Mouse (Mus musculus) limb, embryonic 13.5 days (tissue): ENCODE measurements around the gene Eml3. TPM values are rescaled to one million over a fixed set of nuclear protein-coding genes. Genes with fewer than 3 reads are reported as not detected.
A peak's percentile ranks its signal among the peaks of the same experiment; 100 is the strongest.

Experiments used
- ATAC-seq: fragments of 200-750 bp; cut with Nextera tagmentation; 2 replicates; pipeline ENCODE4 v1.8.0; 2017; ENCODE audit warnings: low read depth, moderate number of reproducible peaks, moderate TSS enrichment; ENCODE audit not compliant: low FRiP score
- H3K27ac ChIP-seq: fragments of 300-500 bp; sonication (generic); 2 replicates; pipeline ENCODE4 v1.5.1; 2015; ENCODE audit warnings: inconsistent platforms, mild to moderate bottlenecking, moderate library complexity
- H3K27me3 ChIP-seq: fragments of 300-500 bp; sonication (generic); 2 replicates; pipeline ENCODE4 v1.6.1; 2015; ENCODE audit warnings: mild to moderate bottlenecking, inconsistent platforms
- H3K36me3 ChIP-seq: fragments of 300-500 bp; sonication (generic); 2 replicates; pipeline ENCODE4 v1.6.1; 2015; ENCODE audit warnings: inconsistent platforms, mild to moderate bottlenecking, moderate library complexity
- H3K4me1 ChIP-seq: fragments of 300-500 bp; sonication (generic); 2 replicates; pipeline ENCODE4 v1.6.1; 2015; ENCODE audit warnings: inconsistent platforms
- H3K4me2 ChIP-seq: fragments of 300-500 bp; sonication (generic); replicated peaks from 2 replicates; pipeline ENCODE4 v1.6.1; 2015; ENCODE audit warnings: inconsistent platforms, mild to moderate bottlenecking, moderate library complexity
- H3K4me3 ChIP-seq: fragments of 300-500 bp; sonication (generic); 2 replicates; pipeline ENCODE4 v1.5.1; 2015; ENCODE audit warnings: moderate library complexity, mild to moderate bottlenecking, inconsistent platforms
- H3K9ac ChIP-seq: fragments of 300-500 bp; sonication (generic); 2 replicates; pipeline ENCODE4 v1.6.1; 2015; ENCODE audit warnings: mild to moderate bottlenecking, inconsistent platforms
- H3K9me3 ChIP-seq: fragments of 300-500 bp; sonication (generic); 2 replicates; pipeline ENCODE4 v1.6.1; 2016; ENCODE audit warnings: inconsistent platforms
- WGBS: fragments of 180-500 bp; shearing (Covaris S2); methylation state at CpG from one replicate; pipeline ENCODE4 v1.1.7; 2015; 5-methylcytosine and 5-hydroxymethylcytosine counted together
- microRNA-seq: library from miRNA; unstranded; fragments of <30 nt; microRNA quantifications from one replicate; pipeline ENCODE4, GENCODE M21; 2016
- polyA plus RNA-seq: library from polyadenylated mRNA; unstranded; fragments of >200 nt; fragmentation: Nextera tagmentation; extraction: Ambion mirVana; gene quantifications from 2 replicates; pipeline ENCODE4 v1.2.1, GENCODE M21; 2015

Eml3 gene
- polyA plus RNA-seq, 1 experiment from 2014 or later: 37.2 TPM

DNA sequence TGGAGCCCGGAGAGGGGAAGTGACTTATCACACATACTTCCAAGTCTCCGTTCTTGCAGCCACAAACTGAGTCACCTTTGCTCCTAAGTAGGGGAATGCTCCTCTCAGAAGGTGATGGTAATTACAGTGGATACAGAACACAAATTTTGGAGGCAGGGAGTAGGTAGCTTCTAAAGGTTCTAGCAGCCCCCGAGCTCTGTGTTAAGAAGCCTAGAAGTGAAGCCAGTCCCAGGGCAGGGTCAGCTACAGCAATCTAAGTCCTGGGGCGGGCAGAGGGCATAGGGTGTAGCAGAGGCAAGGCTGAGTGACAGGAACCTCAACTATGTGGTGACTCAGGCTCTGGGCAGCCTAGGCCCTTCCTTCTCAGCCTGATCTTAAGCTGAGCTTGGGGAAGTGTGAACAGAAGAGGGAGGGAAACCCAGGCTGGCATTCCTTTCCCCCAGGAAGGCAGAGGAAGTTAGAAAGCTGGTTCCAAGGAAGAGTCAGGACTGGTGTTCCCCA is 53.8 kb downstream of the Eml3 start:
- Histone ChIP-seq H3K27ac (no peak overlapping the region), H3K27me3 (no peaks in the 10 kb centered on the region), H3K9me3 (no peaks in the 10 kb centered on the region), H3K4me3 (no peak overlapping the region), H3K36me3 (peaks cover 30% of the 10 kb centered on the region), H3K4me2 (no peak overlapping the region), H3K4me1 (peaks cover 43% of the 10 kb centered on the region), H3K9ac (no peak overlapping the region)
- 45% methylated on average over 4 of the region's 4 CpGs for WGBS
- no peak for ATAC-seq

DNA sequence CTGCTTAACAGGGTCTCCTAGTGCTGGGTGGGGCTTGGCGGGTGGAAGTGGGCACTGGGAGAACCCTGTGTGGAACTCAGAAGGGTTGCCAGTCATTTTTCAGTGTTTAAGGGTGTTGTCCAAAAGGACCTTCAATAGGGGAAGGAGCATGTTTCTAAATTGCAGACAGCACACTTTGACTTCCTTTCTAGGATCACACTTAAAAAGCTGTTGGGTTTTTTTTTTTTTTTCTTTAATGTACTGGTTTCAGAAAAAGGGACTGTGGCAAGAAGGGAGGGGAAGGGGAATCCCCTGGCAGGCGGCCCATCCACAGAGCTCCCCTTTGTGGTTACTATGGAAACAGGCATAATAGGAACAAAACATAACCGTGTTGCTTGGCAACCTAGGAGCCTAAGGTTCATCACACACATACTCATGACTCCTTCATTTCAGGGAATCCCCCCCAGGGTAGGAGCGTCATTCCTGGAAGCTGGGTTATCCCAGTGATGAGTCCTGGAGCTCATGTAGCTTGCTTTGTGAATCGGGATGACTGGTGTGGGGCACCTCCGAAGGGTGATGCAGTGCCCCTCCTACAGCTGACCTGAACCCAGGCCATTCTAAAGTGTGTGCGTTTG is 55.0 kb downstream of the Eml3 start:
- 0 out of 2 replicates have a peak overlapping the region, but pooled peaks have one; percentile 2 for H3K4me2 ChIP-seq
- ATAC-seq: 0 out of 2 replicates have a peak, but pooled peaks have one; percentile 33
- WGBS: 19% methylated on average over 7 of the region's 7 CpGs

DNA sequence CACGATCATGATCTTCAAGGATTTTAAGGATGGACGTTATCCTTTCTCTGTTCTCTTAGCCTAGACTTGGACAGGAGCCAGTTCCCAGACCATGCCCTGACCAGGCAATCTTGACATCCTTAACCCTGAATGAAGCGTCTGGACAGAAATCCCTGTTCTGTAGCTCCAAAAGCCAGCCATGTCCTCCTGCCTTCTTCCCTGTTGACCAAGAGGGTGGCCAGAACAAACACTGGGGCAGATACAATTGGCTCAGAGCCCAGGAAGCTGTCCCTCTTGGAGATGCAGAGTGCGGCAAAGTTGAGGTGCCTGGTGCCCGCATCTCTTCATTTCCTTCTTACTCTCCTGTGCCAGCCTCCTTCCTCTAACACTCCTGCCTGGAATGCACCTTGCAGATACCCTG is 56.5 kb downstream of the Eml3 start:
- no peak overlapping the region for H3K9ac ChIP-seq
- no peak overlapping the region for H3K4me2 ChIP-seq
- no peak overlapping the region for H3K27ac ChIP-seq
- 73% methylated on average over 5 of the region's 5 CpGs for WGBS
- ATAC-seq: no peak
- no peak overlapping the region for H3K4me3 ChIP-seq
- H3K9me3 ChIP-seq: no peaks in the 10 kb centered on the region
- peaks cover 3% of the 10 kb centered on the region for H3K36me3 ChIP-seq
- peaks cover 55% of the 10 kb centered on the region for H3K4me1 ChIP-seq
- no peaks in the 10 kb centered on the region for H3K27me3 ChIP-seq

More for the DNA sequence above, 55.0 kb downstream of the Eml3 start:
- H3K36me3 ChIP-seq: peaks cover 18% of the 10 kb centered on the region
- no peaks in the 10 kb centered on the region for H3K9me3 ChIP-seq
- peak overlapping the region; percentile 59; the same call in 1 of the 2 replicates for H3K27ac ChIP-seq
- H3K9ac ChIP-seq: peak overlapping the region; percentile 14; the same call in 1 of the 2 replicates
- no peak overlapping the region for H3K4me3 ChIP-seq
- no peaks in the 10 kb centered on the region for H3K27me3 ChIP-seq
- peaks cover 50% of the 10 kb centered on the region for H3K4me1 ChIP-seq

DNA sequence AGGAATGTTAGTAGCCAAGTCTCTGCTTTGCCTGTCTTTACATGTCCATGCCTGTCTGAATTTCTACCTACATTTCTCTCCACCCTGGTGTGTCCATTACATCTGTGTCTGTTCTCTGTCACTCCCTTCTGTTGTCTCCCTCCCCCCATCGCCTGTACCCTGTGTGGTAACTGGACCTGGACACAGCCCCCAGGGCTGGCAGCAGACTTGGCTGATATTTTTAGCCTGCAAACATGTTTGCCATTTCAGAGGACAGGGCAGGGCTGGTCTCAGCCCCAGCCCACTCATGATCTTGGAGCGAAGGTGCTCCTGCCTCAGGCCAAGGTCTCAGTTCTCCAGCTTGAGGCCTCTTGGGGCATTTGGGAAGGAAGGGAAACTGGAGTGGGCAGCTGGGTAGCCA is 58.5 kb downstream of the Eml3 start:
- H3K27me3 ChIP-seq: no peaks in the 10 kb centered on the region
- ATAC-seq: no peak
- WGBS: 42% methylated on average over 2 of the region's 2 CpGs
- peaks cover 66% of the 10 kb centered on the region for H3K4me1 ChIP-seq
- peak overlapping the region; percentile 98; the same call in 1 of the 2 replicates for H3K27ac ChIP-seq
- peak overlapping the region; percentile 93; the same call in 1 of the 2 replicates for H3K9ac ChIP-seq
- H3K9me3 ChIP-seq: no peaks in the 10 kb centered on the region
- peak overlapping the region; percentile 81 for H3K4me2 ChIP-seq
- H3K36me3 ChIP-seq: no peaks in the 10 kb centered on the region
- peak overlapping the region; percentile 87; the same call in 1 of the 2 replicates for H3K4me3 ChIP-seq

DNA sequence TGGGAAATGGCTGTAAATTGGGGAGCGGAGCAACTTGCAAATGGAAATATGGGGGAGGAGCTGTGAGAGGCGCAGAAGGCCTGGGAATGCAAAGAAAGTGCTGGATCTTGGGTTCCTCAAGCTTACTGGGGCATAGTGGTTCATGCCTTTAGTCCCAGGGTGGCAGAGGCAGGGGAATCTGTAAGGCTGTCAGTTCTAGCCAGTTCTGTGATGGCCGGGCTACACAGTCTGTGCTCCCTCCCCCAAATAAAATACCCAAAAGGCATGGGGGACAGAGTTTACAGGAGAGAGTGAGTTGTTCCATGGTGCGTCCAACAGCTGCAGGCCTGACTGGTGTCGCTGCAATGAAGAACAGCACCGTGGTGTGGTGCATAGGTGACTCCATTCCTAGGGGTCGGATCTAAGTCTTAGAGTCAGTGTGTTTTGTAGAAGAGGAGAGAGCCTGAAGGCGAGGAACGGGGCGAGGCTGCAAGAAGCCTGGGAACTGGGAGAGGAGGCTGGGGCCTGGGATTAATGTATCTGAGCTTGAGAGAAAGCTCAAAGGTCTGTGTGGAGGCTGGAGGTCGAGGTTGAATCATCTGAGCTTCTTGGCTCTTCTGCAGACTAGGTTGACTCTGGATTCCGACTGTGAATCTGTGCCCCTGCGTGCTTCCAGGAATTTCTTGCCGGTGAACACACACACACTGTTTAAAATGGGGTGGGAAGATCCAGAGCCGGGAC is 59.2 kb downstream of the Eml3 start:
- H3K36me3 ChIP-seq: no peaks in the 10 kb centered on the region

DNA sequence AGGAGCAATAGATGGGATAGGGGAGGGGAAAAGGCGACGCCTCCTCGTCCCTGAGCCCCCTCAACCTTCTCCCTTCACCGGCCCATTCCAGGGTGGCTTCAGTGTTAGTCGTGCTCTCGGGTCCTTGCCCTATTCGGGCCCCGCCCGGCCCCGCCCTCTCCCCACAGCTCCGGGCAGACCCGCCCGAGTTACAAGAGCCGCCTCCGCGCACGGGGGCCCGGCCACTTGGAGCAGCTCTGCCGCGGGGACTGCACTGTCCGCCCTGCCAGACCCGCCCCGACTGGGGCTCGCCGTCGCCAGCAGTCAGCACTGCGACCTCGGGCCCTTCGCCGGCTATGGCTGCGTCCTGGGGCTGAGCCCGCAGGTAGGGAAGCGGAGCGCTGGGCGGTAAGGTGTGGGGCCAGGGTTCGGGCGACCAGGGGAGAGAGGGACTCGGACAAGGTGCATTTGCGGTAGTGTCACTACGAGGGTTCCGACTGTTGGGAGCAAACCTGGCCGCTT is 59.8 kb downstream of the Eml3 start, which contains the start of gene Ahnak:
TSS of gene Ahnak (plus strand) at position 219 of the 501 bp plus-strand sequence.
- Histone ChIP-seq H3K27me3 (no peaks in the 10 kb centered on the region), H3K4me3 (peak within 1 kb of the TSS; percentile 87), H3K27ac (peak within 1 kb of the TSS; percentile 98), H3K36me3 (no peaks in the 10 kb centered on the region), H3K9me3 (no peaks in the 10 kb centered on the region), H3K9ac (peak within 1 kb of the TSS; percentile 93), H3K4me2 (peak within 1 kb of the TSS; percentile 81), H3K4me1 (peaks cover 67% of the 10 kb centered on the region)
- under 1% methylated on average over 41 of the region's 42 CpGs for WGBS
- peak; percentile 55 for ATAC-seq

More for the DNA sequence above, 59.2 kb downstream of the Eml3 start:
- H3K9me3 ChIP-seq: no peaks in the 10 kb centered on the region
- H3K9ac ChIP-seq: peak overlapping the region; percentile 93
- peak overlapping the region; percentile 87 for H3K4me3 ChIP-seq
- peak overlapping the region; percentile 98 for H3K27ac ChIP-seq
- no peak for ATAC-seq
- H3K4me1 ChIP-seq: peaks cover 66% of the 10 kb centered on the region
- peak overlapping the region; percentile 81 for H3K4me2 ChIP-seq
- 6% methylated on average over 15 of the region's 15 CpGs for WGBS
- no peaks in the 10 kb centered on the region for H3K27me3 ChIP-seq

DNA sequence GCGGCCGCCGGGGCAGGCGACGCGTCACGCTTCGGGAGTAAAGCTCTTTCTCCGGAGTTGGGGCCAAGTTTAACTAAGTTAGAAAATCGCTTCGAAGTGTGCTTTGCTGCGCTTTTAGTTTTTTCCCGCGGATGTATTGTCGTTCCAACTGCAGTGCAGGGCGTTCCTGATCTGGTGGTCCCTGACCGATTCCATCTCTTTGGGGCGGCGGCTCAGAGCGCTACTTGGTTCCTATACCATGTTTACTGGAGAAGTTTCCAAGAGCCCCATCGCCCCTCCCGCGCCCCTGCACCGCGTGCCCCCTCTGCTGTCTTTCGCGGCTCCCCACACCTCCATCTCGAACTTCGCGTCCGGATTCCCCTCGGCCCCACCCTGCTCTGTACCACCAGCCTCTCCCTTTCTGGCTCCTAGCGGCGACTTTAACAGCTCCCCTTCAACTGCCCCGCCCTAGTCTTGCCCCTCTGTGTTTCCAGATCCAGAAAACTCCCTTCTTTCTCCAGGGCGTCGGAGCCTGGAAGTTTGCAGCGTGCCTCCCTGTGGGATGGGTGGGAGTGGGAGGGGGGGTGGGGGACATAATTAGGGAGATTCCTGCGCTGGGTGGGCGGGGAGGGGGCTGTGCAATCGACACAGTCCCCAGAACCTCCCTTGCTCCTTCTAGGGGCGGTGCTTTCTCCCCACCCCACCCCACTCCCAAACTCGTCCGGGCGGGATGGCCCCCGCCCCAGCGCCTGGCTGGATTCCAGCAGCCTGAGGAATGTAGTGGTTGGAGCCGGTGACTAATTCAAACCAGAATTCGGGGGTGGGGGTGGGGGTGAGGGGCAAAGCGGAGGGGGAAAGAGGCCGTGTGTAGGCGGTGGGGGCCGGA is 60.4 kb downstream of the Eml3 start:
- Histone ChIP-seq H3K27ac (peak overlapping the region; percentile 98), H3K4me1 (peaks cover 65% of the 10 kb centered on the region), H3K27me3 (no peaks in the 10 kb centered on the region), H3K9me3 (no peaks in the 10 kb centered on the region), H3K36me3 (no peaks in the 10 kb centered on the region), H3K4me2 (peak overlapping the region; percentile 81), H3K4me3 (peak overlapping the region; percentile 87), H3K9ac (peak overlapping the region; percentile 93)
- under 1% methylated on average over 53 of the region's 53 CpGs for WGBS
- ATAC-seq: peak; percentile 84

DNA sequence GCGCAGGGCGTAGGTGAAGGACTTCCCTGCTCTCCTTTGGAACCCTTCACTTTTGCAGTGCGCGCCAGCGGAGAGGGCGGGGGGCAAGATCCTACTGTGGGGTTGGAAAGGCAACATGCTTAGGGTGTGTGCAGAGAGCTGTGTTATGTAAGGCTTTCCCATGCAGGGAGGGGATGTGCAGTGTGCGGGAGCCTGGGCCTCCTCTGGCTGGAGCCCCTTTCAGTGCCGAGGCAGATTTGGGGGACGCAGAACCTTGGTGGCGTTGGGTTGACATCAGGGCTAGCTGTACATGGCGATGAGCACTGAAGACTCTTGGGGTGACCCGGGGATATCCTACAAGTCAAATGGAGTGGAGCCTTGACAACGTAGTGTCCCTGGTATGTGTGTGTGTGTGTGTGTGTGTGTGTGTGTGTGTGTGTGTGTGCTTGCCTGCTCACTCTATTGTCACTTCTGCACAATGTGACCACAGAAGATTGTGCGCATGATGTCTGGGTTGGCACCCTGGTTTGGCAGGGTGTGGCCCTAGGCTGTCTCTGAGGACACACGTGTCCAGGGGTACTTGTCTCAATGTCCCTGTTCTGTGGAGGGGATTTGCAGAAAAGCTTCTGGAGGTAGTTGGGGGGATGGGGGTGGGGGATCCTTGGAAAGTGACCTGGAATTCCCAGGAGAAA is 61.2 kb downstream of the Eml3 start:
- Histone ChIP-seq H3K4me1 (peaks cover 66% of the 10 kb centered on the region), H3K36me3 (no peaks in the 10 kb centered on the region), H3K4me2 (peak overlapping the region; percentile 81), H3K9me3 (no peaks in the 10 kb centered on the region), H3K27me3 (no peaks in the 10 kb centered on the region), H3K9ac (peak overlapping the region; percentile 71), H3K4me3 (peak overlapping the region; percentile 87), H3K27ac (peak overlapping the region; percentile 98)
- 12% methylated on average over 15 of the region's 15 CpGs for WGBS
- peak; percentile 74 for ATAC-seq

Small RNA genes lying within 50 kb of the gene (microRNA-seq; reads per million reads assigned to microRNA genes)
- gene Mir5136: not detected

Other genes starting within 250 kb of the Eml3 start
- 101 and 103 TPM in 2 replicates for gene Slc3a2, start 206.2 kb upstream of the Eml3 start, polyA plus RNA-seq
- 98.7 TPM in 2 replicates for gene Wdr74, start 193.7 kb upstream of the Eml3 start, polyA plus RNA-seq
- gene 1700092M07Rik, start 188.8 kb upstream of the Eml3 start, polyA plus RNA-seq: 2.1 TPM in 2 replicates
- 194 and 205 TPM in 2 replicates for gene Stx5a, start 188.1 kb upstream of the Eml3 start, polyA plus RNA-seq
- gene Nxf1, start 172.5 kb upstream of the Eml3 start, polyA plus RNA-seq: 214 and 217 TPM in 2 replicates
- 211 and 232 TPM in 2 replicates for gene Tmem223, start 158.6 kb upstream of the Eml3 start, polyA plus RNA-seq
- 62.7 and 66.2 TPM in 2 replicates for gene Tmem179b, start 155.1 kb upstream of the Eml3 start, polyA plus RNA-seq
- 31.9 and 32.8 TPM in 2 replicates for gene Taf6l, start 143.1 kb upstream of the Eml3 start, polyA plus RNA-seq
- gene Polr2g, start 131.0 kb upstream of the Eml3 start, polyA plus RNA-seq: 183 and 185 TPM in 2 replicates
- gene Zbtb3, start 127.0 kb upstream of the Eml3 start, polyA plus RNA-seq: 6.0 and 6.7 TPM in 2 replicates
- 67.1 and 73.4 TPM in 2 replicates for gene Ttc9c, start 110.2 kb upstream of the Eml3 start, polyA plus RNA-seq
- gene Hnrnpul2, start 109.5 kb upstream of the Eml3 start, polyA plus RNA-seq: 5.9 and 6.3 TPM in 2 replicates
- not detected in 2 replicates for gene AC129217.1, start 99.8 kb upstream of the Eml3 start, polyA plus RNA-seq
- 45.2 and 49.3 TPM in 2 replicates for gene Bscl2, start 92.1 kb upstream of the Eml3 start, polyA plus RNA-seq
- gene Gng3, start 90.4 kb upstream of the Eml3 start, polyA plus RNA-seq: 8.7 and 8.8 TPM in 2 replicates
- gene Lrrn4cl, start 78.8 kb upstream of the Eml3 start, polyA plus RNA-seq: 0.75 and 0.93 TPM in 2 replicates
- gene Ubxn1, start 58.1 kb upstream of the Eml3 start, polyA plus RNA-seq: 179 TPM in 2 replicates
- 66.7 and 70.4 TPM in 2 replicates for gene Uqcc3, start 48.6 kb upstream of the Eml3 start, polyA plus RNA-seq
- 93.0 and 93.2 TPM in 2 replicates for gene Lbhd1, start 45.8 kb upstream of the Eml3 start, polyA plus RNA-seq
- not detected in 2 replicates for gene Gm49403, start 45.6 kb upstream of the Eml3 start, polyA plus RNA-seq
- 94.0 and 96.6 TPM in 2 replicates for gene 1810009A15Rik, start 40.7 kb upstream of the Eml3 start, polyA plus RNA-seq
- not detected in 2 replicates for gene Gm49416, start 40.6 kb upstream of the Eml3 start, polyA plus RNA-seq
- gene Ints5, start 36.5 kb upstream of the Eml3 start, polyA plus RNA-seq: 39.6 and 43.3 TPM in 2 replicates
- gene Ganab, start 31.5 kb upstream of the Eml3 start, polyA plus RNA-seq: 102 and 112 TPM in 2 replicates
- gene B3gat3, start 9.2 kb upstream of the Eml3 start, polyA plus RNA-seq: 49.9 and 53.0 TPM in 2 replicates
- 3.2 and 3.7 TPM in 2 replicates for gene Rom1, start 196 bp upstream of the Eml3 start, polyA plus RNA-seq
- gene Mta2, start 12.3 kb downstream of the Eml3 start, polyA plus RNA-seq: 192 and 193 TPM in 2 replicates
- 35.6 and 36.5 TPM in 2 replicates for gene Tut1, start 24.3 kb downstream of the Eml3 start, polyA plus RNA-seq
- 508 and 512 TPM in 2 replicates for gene Eef1g, start 37.5 kb downstream of the Eml3 start, polyA plus RNA-seq
- gene Ahnak, start 59.7 kb downstream of the Eml3 start, polyA plus RNA-seq: 35.2 and 35.6 TPM in 2 replicates
- gene Scgb1a1, start 158.4 kb downstream of the Eml3 start, polyA plus RNA-seq: not detected in 2 replicates
- gene Asrgl1, start 206.1 kb downstream of the Eml3 start, polyA plus RNA-seq: 17.8 and 19.0 TPM in 2 replicates